Mouse (Mus musculus): ENCODE data around the gene Onecut1. TPM values are rescaled to one million over a fixed set of nuclear protein-coding genes. Genes with fewer than 3 reads are reported as not detected.
A peak's percentile ranks its signal among the peaks of the same experiment; 100 is the strongest.

The Onecut1 gene
- total and polyA plus RNA-seq, 3 experiments, result not detected

DNA sequence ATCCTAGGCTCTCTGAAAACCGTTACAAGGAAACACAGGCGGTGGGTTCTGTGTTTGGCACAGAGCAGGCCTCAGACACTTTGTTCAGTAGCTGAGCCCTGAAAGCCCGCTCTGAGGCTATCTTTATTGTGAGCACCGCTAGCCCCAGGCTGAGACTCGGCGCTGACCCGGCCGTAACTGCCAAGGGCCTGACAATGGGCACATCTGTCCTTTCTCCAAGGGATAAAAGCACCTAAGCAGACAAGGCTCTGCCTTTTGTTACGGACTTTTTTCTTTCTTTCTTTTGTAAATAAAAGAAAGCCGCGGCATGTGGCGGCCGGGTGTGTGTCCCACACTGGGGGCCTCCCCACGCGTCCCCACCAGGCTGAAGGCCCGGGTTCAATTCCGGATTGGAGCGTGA lies 1.3 kb upstream of the Onecut1 start:
- dilution Hi-C loops (cut with MboI; ENCODE audit: extremely low pct_ligation_motif_present, extremely low pct_unique_long_range_greater_than_20kb, low sequenced_read_pairs), result no loop called here
- no peak overlapping the region for H3K9ac ChIP-seq (ENCODE audit: insufficient read depth, low read depth)
- no peaks in the 10 kb centered on the region for H3K36me3 ChIP-seq (replicated peaks in 1 of 2; ENCODE audit: control insufficient read depth in 1 of 2, insufficient read depth in 1 of 2, low read length in 1 of 2)
- H3K79me2 ChIP-seq (replicated peaks; ENCODE audit: control insufficient read depth, extremely low read depth, insufficient read depth, poor library complexity, severe bottlenecking), result no peaks in the 10 kb centered on the region
- H3K4me1 ChIP-seq (ENCODE audit: control insufficient read depth in 1 of 2, insufficient read depth in 2 of 2), result peaks cover 0 to 4% of the 10 kb centered on the region in 2 experiments; a peak in 1 of 4 replicates
- in situ Hi-C loops (cut with MboI; ENCODE audit: low pct_ligation_motif_present, low pct_unique_long_range_greater_than_20kb, low sequenced_read_pairs), result loop anchor here (25.0 kb wide), 1 partner anchor 323 kb away; no protein-coding TSS in a partner anchor
- H3K27ac ChIP-seq (ENCODE audit: insufficient read depth, low read depth), result no peak overlapping the region
- no peak overlapping the region for H3K4me2 ChIP-seq (ENCODE audit: insufficient read depth, low read depth, poor library complexity, severe bottlenecking)
- TF ChIP-seq CHD1 (IDR thresholded peaks at IDR 0.05; ENCODE audit: low read depth, low read length), result no peak
- no peak for TF ChIP-seq UBTF (IDR thresholded peaks at IDR 0.05; ENCODE audit: low read depth, low read length)
- TF ChIP-seq ZMIZ1 (IDR thresholded peaks at IDR 0.05; ENCODE audit: low read depth, low read length), result no peak
- TF ChIP-seq IRF4 (IDR thresholded peaks at IDR 0.05; ENCODE audit: low read depth, low read length), result no peak
- no peak for TF ChIP-seq USF1 (IDR thresholded peaks at IDR 0.05; ENCODE audit: low read depth, low read length)
- H3K27me3 ChIP-seq (replicated peaks), result peaks cover 62% of the 10 kb centered on the region
- no peak overlapping the region for H3K4me3 ChIP-seq (replicated peaks in 1 of 3; ENCODE audit: low read depth in 2 of 3, low read length in 2 of 3, poor library complexity in 1 of 3)
- DNase-seq (ENCODE audit: extremely low read depth), result no peak
- peaks cover 23% of the 10 kb centered on the region for H3K9me3 ChIP-seq (replicated peaks; ENCODE audit: low read length)

DNA sequence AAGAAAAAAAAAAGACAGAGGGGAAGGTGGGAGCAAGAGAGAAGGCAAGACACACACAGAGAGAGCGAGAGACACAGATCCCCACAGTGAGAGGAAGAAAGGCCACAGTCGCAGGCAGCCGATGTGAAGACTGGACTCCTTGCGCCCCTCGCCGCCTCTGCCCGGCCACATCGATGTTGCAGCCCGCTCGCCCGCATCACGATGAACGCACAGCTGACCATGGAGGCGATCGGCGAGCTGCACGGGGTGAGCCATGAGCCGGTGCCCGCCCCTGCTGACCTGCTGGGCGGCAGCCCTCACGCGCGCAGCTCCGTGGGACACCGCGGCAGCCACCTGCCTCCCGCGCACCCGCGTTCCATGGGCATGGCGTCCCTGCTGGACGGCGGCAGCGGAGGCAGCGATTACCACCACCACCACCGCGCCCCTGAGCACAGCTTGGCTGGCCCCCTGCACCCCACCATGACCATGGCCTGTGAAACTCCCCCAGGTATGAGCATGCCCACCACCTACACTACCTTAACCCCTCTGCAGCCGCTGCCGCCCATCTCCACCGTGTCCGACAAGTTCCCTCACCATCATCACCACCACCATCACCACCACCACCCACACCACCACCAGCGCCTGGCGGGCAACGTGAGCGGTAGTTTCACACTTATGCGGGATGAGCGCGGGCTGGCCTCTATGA lies 517 bp downstream of the Onecut1 start:
- Histone ChIP-seq H3K9ac (ENCODE audit: insufficient read depth, low read depth) (no peak overlapping the region), H3K27ac (ENCODE audit: insufficient read depth, low read depth) (no peak overlapping the region), H3K36me3 (replicated peaks in 1 of 2; ENCODE audit: control insufficient read depth in 1 of 2, insufficient read depth in 1 of 2, low read length in 1 of 2) (no peaks in the 10 kb centered on the region), H3K9me3 (replicated peaks; ENCODE audit: low read length) (peaks cover 23% of the 10 kb centered on the region), H3K4me2 (ENCODE audit: insufficient read depth, low read depth, poor library complexity, severe bottlenecking) (peak overlapping the region; percentile 22; the same call in 1 of the 2 replicates), H3K27me3 (replicated peaks) (peaks cover 63% of the 10 kb centered on the region), H3K79me2 (replicated peaks; ENCODE audit: control insufficient read depth, extremely low read depth, insufficient read depth, poor library complexity, severe bottlenecking) (no peaks in the 10 kb centered on the region), H3K4me3 (replicated peaks in 1 of 3; ENCODE audit: low read depth in 2 of 3, low read length in 2 of 3, poor library complexity in 1 of 3) (no peak overlapping the region), H3K4me1 (ENCODE audit: control insufficient read depth in 1 of 2, insufficient read depth in 2 of 2) (peaks cover 0 to 4% of the 10 kb centered on the region in 2 experiments; a peak in 1 of 4 replicates)
- DNase-seq (ENCODE audit: extremely low read depth), result no peak
- TF ChIP-seq KAT2A (IDR thresholded peaks at IDR 0.05; ENCODE audit: insufficient replicate concordance, low read length) (no peak), GABPA (IDR thresholded peaks at IDR 0.05; ENCODE audit: insufficient replicate concordance, low read depth, low read length) (no peak), ZC3H11A (IDR thresholded peaks at IDR 0.05; ENCODE audit: low read depth, low read length) (no peak), SMC3 (IDR thresholded peaks at IDR 0.05; ENCODE audit: low read depth, low read length) (no peak), JUN (IDR thresholded peaks at IDR 0.05; ENCODE audit: insufficient read depth, low read depth, low read length) (no peak), ETS1 (conservative IDR thresholded peaks at IDR 0.05; ENCODE audit: low read depth, low read length) (no peak), MAX (IDR thresholded peaks at IDR 0.05; ENCODE audit: low read length) (no peak), MYC (IDR thresholded peaks at IDR 0.05; ENCODE audit: low read depth, low read length) (no peak), PAX5 (IDR thresholded peaks at IDR 0.05; ENCODE audit: low read length) (no peak), CTCF (conservative IDR thresholded peaks at IDR 0.05 in 1 of 2, IDR thresholded peaks at IDR 0.05 in 1 of 2; ENCODE audit: low read depth in 2 of 2, low read length in 2 of 2) (no peak)
- in situ Hi-C loops (cut with MboI; ENCODE audit: low pct_ligation_motif_present, low pct_unique_long_range_greater_than_20kb, low sequenced_read_pairs), result loop anchor here (25.0 kb wide), 1 partner anchor 325 kb away; no protein-coding TSS in a partner anchor
- dilution Hi-C loops (cut with MboI; ENCODE audit: extremely low pct_ligation_motif_present, extremely low pct_unique_long_range_greater_than_20kb, low sequenced_read_pairs), result no loop called here
